Mouse (Mus musculus) cortical plate, adult 2 months (tissue): ENCODE results near the gene Tead1.

Source experiments
- CTCF ChIP-seq: fragments of 200-500 bp; IDR thresholded peaks from 2 replicates; pipeline ENCODE4 v1.5.1; 2011; ENCODE audit warnings: mild to moderate bottlenecking, control low read depth, low read length; ENCODE audit not compliant: insufficient read depth; ENCODE audit errors: extremely low read depth
- POLR2A ChIP-seq: fragments of 200-500 bp; IDR thresholded peaks from 2 replicates; pipeline ENCODE4 v1.6.1; 2011; ENCODE audit warnings: mild to moderate bottlenecking, low read length, control low read depth; ENCODE audit not compliant: insufficient read depth; ENCODE audit errors: extremely low read depth

- TF ChIP-seq CTCF (no peak), POLR2A (no peak)
These were observed 100.5 kb downstream of the Tead1 start for GRCm38 (mm10) chr7:112779636-112780035.
